Mouse (Mus musculus) liver, embryonic 14.5 days (tissue): ENCODE measurements around the gene Tfip11. TPM values are rescaled to one million over a fixed set of nuclear protein-coding genes. Genes with fewer than 3 reads are reported as not detected.
A peak's percentile ranks its signal among the peaks of the same experiment; 100 is the strongest.

Experiments used
- ATAC-seq: fragments of 200-750 bp; cut with Nextera tagmentation; 2 replicates; pipeline ENCODE4 v1.8.0; 2017; ENCODE audit warnings: moderate number of reproducible peaks, mild to moderate bottlenecking, moderate library complexity; ENCODE audit not compliant: insufficient read depth
- DNase-seq, 3 experiments: peaks; one replicate each; pipeline ENCODE4 v3.0.0-alpha.2; 2012 to 2013; ENCODE audit warnings: low read depth in 3 of 3, low spot score in 3 of 3
- H3K27ac ChIP-seq: fragments of 300-500 bp; sonication (generic); 2 replicates; pipeline ENCODE4 v1.5.1; 2014; ENCODE audit warnings: moderate library complexity, mild to moderate bottlenecking, control low read depth, inconsistent platforms
- H3K27me3 ChIP-seq: fragments of 300-500 bp; sonication (generic); 2 replicates; pipeline ENCODE4 v1.6.1; 2014; ENCODE audit warnings: mild to moderate bottlenecking, low read length, moderate library complexity; ENCODE audit not compliant: control insufficient read depth, insufficient read depth
- H3K36me3 ChIP-seq: fragments of 300-500 bp; sonication (generic); replicated peaks from 2 replicates; pipeline ENCODE4 v1.6.1; 2014; ENCODE audit warnings: low read depth; ENCODE audit not compliant: control insufficient read depth, insufficient read depth
- H3K4me1 ChIP-seq, 2 experiments: fragments of 200-500 bp in 1 of 2; fragments of 300-500 bp in 1 of 2; sonication (generic) in 1 of 2; replicated peaks; 2 replicates each; pipeline ENCODE4 v1.6.1; 2012 to 2014; ENCODE audit warnings: antibody characterized with exemption in 1 of 2, inconsistent platforms in 1 of 2, low read length in 1 of 2; ENCODE audit not compliant: control insufficient read depth in 2 of 2, insufficient read depth in 2 of 2
- H3K4me2 ChIP-seq: fragments of 300-500 bp; sonication (generic); 2 replicates; pipeline ENCODE4 v1.6.1; 2014; ENCODE audit warnings: low read depth, mild to moderate bottlenecking, control low read depth, moderate library complexity
- H3K4me3 ChIP-seq, 2 experiments: fragments of 200-500 bp in 1 of 2; fragments of 300-500 bp in 1 of 2; sonication (generic) in 1 of 2; 2 replicates each; pipeline ENCODE4 v1.5.1; 2012 to 2014; ENCODE audit warnings: low read depth in 2 of 2, low read length in 2 of 2, mild to moderate bottlenecking in 2 of 2, control low read depth in 1 of 2, inconsistent platforms in 1 of 2, moderate library complexity in 1 of 2; ENCODE audit not compliant: insufficient read depth in 1 of 2
- H3K9ac ChIP-seq: fragments of 300-500 bp; sonication (generic); replicated peaks from 2 replicates; pipeline ENCODE4 v1.6.1; 2014; ENCODE audit warnings: mild to moderate bottlenecking, control low read depth, moderate library complexity
- H3K9me3 ChIP-seq: fragments of 300-500 bp; sonication (generic); 2 replicates; pipeline ENCODE4 v1.6.1; 2016; ENCODE audit warnings: low read length, mixed read lengths; ENCODE audit not compliant: control insufficient read depth
- CTCF ChIP-seq: IDR thresholded peaks from 2 replicates; pipeline ENCODE4 v1.5.1; 2016; ENCODE audit warnings: antibody characterized with exemption, low read depth, control low read depth
- EP300 ChIP-seq: IDR thresholded peaks from 2 replicates; pipeline ENCODE4 v1.6.1; 2016; ENCODE audit warnings: antibody characterized with exemption, low read depth
- whole genome bisulfite sequencing: fragments of 180-500 bp; shearing (Covaris S2); extraction: QIAGEN DNeasy Blood & Tissue Kit; methylation state at CpG from one replicate; pipeline ENCODE4 v1.1.7; 2014; ENCODE audit not compliant: insufficient replicate concordance; 5-methylcytosine and 5-hydroxymethylcytosine counted together
- polyA plus RNA-seq, 2 experiments: library from polyadenylated mRNA; depleted of rRNA in 1 of 2; stranded (reverse) in 1 of 2; unstranded in 1 of 2; fragments of >200 nt; fragmentation: Nextera tagmentation in 1 of 2; extraction: Ambion mirVana in 1 of 2; gene quantifications; 2 replicates each; pipeline versions ENCODE4 v1.2.1 to v1.2.3; 2012 to 2014

Tfip11 gene
- polyA plus RNA-seq, 2 experiments = 8.0 to 11.6 TPM

GRCm38 (mm10) chr5:112360077-112360476 is 33.9 kb downstream of the Tfip11 start:
- Histone ChIP-seq H3K36me3 (no peaks in the 10 kb centered on the region; the same call in 1 of the 2 replicates), H3K4me3 (no peak overlapping the region), H3K27me3 (no peaks in the 10 kb centered on the region), H3K27ac (peak overlapping the region; percentile 55), H3K4me1 (peaks cover 15 to 30% of the 10 kb centered on the region in 2 experiments), H3K9me3 (no peaks in the 10 kb centered on the region), H3K4me2 (peak overlapping the region; percentile 59), H3K9ac (no peak overlapping the region; the same call in 1 of the 2 replicates)
- 63% methylated on average over 3 of the region's 3 CpGs for WGBS
- TF ChIP-seq EP300 (no peak), CTCF (no peak)
- ATAC-seq (no peak), DNase-seq (no peak)

DNA sequence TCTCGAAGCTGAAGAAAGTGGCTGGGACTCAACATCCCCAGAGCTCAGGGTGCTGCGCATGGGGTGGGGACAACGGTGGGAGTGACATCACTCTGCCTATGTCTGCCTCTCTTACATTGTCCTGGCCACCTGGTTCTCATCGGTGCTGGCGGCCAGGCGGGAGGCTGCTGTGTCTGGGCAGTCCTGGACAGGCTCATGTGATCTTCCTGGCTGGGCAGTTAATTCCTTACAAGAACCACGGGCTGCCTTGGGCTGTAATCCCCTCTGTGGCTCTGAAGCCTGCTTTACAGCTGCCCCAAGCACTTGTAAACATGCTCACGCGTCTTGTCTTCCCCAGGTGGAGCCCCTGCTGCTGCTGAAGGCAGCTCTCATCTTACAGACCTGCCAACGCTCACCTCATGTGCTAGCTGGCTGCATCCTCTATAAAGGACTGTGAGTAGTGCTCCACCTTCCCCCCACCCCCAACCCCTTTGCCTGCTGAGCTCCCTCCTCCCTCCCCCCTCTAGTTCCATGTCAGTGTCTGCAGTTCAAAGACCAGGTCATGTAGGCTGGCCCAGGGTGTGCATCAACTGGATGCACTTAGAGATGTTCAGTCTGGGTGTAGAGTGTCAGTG is 38.1 kb downstream of the Tfip11 start:
- Histone ChIP-seq H3K36me3 (no peaks in the 10 kb centered on the region; the same call in 1 of the 2 replicates), H3K9me3 (no peaks in the 10 kb centered on the region), H3K4me2 (no peak overlapping the region), H3K9ac (no peak overlapping the region), H3K27me3 (no peaks in the 10 kb centered on the region), H3K4me3 (no peak overlapping the region), H3K27ac (no peak overlapping the region), H3K4me1 (peaks cover 8 to 12% of the 10 kb centered on the region in 2 experiments)
- TF ChIP-seq CTCF (no peak), EP300 (no peak)
- 80% methylated on average over 10 of the region's 10 CpGs for WGBS
- no peak for ATAC-seq
- DNase-seq = no peak

- no peaks in the 10 kb centered on the region; the same call in 1 of the 2 replicates for H3K36me3 ChIP-seq
- ATAC-seq (no peak), DNase-seq (no peak)
- no peaks in the 10 kb centered on the region for H3K4me1 ChIP-seq
- no peaks in the 10 kb centered on the region for H3K9me3 ChIP-seq
- H3K4me2 ChIP-seq = no peak overlapping the region
- no peak overlapping the region for H3K27ac ChIP-seq
- H3K4me3 ChIP-seq = no peak overlapping the region
- H3K27me3 ChIP-seq = no peaks in the 10 kb centered on the region
- 81% methylated on average over 6 of the region's 6 CpGs for WGBS
- TF ChIP-seq CTCF = no peak
- no peak for TF ChIP-seq EP300
- H3K9ac ChIP-seq = no peak overlapping the region
Measured at GRCm38 (mm10) chr5:112366879-112367278, 40.7 kb downstream of the Tfip11 start.

- ATAC-seq = no peak
- H3K9me3 ChIP-seq = no peaks in the 10 kb centered on the region
- no peak overlapping the region for H3K27ac ChIP-seq
- H3K36me3 ChIP-seq = no peaks in the 10 kb centered on the region; the same call in 1 of the 2 replicates
- H3K4me3 ChIP-seq = no peak overlapping the region
- WGBS = 77% methylated on average over 4 of the region's 4 CpGs
- no peak overlapping the region for H3K4me2 ChIP-seq
- no peak for DNase-seq
- no peaks in the 10 kb centered on the region for H3K4me1 ChIP-seq
- TF ChIP-seq CTCF (no peak), EP300 (no peak)
- no peaks in the 10 kb centered on the region for H3K27me3 ChIP-seq
- no peak overlapping the region for H3K9ac ChIP-seq
Measured at GRCm38 (mm10) chr5:112367338-112367737, 41.2 kb downstream of the Tfip11 start.

DNA sequence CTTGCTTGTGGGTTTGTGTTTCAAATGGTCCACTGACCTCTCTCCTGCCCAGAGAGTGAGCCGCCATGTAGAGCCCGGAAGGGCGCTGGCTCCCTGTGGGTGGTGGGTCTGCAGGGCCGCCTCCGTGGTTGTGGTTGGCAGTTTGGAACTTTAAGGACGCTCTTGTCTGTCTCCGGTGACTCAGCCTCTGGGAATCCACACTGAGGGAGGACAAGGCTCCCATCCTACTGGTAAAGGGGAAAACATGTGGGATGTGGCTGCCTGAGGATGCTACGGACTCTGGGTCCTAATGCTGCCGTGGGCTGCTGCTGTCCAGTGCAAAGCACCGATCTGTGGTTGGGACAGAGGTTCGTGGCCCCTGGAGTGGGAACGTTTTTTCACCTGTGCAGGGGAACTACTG is 41.8 kb downstream of the Tfip11 start:
- DNase-seq = no peak
- Histone ChIP-seq H3K27me3 (no peaks in the 10 kb centered on the region), H3K4me3 (no peak overlapping the region), H3K27ac (no peak overlapping the region), H3K4me1 (no peaks in the 10 kb centered on the region), H3K9ac (no peak overlapping the region), H3K4me2 (no peak overlapping the region), H3K36me3 (no peaks in the 10 kb centered on the region; the same call in 1 of the 2 replicates), H3K9me3 (no peaks in the 10 kb centered on the region)
- ATAC-seq = no peak
- TF ChIP-seq CTCF (no peak), EP300 (no peak)
- WGBS = 65% methylated on average over 12 of the region's 12 CpGs
